Mouse (Mus musculus) heart, postnatal 0 days (tissue): ENCODE measurements around the gene Col4a2.

Experiments
- CTCF ChIP-seq: IDR thresholded peaks from 2 replicates; pipeline ENCODE4 v1.5.1; 2016; ENCODE audit warnings: antibody characterized with exemption, control low read depth, low read depth
- EP300 ChIP-seq: IDR thresholded peaks from 2 replicates; pipeline ENCODE4 v1.6.1; 2016; ENCODE audit warnings: antibody characterized with exemption, low read depth

- TF ChIP-seq CTCF (no peak), EP300 (no peak)
Observed at GRCm38 (mm10) chr8:11463541-11463888, 150.9 kb downstream of the Col4a2 start.
